Mouse (Mus musculus) embryo, embryonic 11 days (tissue): ENCODE measurements around the gene Cyp4f14.
"Not testable (repeated sequence)": the region's sequence is repeated elsewhere in the genome, so short reads cannot be mapped to it uniquely, and the experiment has no call there.

ENCODE experiments used
- DNase-seq: peaks from one replicate; pipeline ENCODE4 v3.0.0-alpha.2; 2015

Cyp4f14 gene

DNA sequence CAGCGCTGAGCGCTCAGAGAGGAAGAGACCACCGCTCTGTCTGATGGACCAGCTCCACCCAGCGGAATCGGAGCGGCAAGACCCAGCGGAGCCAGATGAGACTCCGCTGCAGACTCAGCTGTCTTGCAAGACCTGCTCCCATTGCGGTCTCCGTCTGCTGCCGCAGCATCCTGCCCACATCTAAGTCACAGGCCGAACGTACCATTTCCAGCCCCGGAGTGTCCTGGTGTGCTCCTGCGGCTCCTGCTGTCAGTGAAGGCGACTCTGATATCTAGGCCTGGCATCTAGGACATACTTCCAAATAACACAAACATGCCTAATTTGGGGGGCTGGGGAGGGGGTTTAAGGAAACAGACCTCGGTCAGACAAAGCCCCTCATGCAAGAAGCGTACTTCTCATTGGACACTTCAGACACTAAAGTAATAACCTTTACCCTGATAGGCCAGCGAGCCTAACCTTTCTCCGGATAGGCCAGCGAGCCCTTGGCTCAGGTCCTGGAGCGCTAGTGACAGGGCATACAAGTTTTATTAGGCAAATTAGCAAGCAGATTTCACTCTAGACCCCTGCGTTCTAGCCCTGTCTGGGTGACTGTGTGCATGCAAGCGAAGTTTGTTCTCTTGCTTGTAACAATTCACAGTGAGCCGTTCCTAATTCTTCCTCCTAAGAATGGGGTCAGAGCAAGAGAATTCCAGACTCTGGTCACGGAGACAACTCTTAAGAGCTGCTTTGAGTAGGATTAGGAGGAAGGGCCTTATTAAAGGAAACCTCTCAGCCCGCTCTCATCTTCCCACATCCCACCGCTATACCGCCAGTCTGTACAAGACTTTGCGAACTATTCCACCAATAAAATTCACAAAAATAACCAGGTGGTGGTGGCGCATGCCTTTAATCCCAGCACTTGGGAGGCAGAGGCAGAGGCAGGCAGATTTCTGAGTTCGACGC, 25.6 kb downstream of the Cyp4f14 start, which contains the start of gene Zfp870:
Zfp870 (minus strand) TSS at position 404 of the 942 bp plus-strand sequence.
- DNase-seq, result peak; percentile 95

DNA sequence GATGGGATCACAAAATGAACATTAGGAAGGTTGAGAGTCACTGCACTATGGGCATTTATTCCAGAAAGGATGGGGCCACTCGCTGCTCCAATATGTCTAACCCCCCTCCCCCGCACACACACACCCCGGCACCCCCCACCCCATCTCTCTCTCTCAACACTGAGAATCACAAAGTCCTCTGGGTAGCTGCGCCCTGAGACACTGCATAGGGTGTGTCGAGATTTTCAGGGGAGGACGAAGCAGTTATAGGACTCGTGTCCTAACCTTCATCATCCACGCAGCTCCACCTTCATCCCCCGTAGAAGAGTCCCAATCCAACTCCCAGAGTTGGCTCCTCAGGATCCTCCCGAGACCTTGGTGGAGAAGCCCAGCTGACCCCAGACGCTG, 26.3 kb downstream of the Cyp4f14 start:
- no peak for DNase-seq

DNA sequence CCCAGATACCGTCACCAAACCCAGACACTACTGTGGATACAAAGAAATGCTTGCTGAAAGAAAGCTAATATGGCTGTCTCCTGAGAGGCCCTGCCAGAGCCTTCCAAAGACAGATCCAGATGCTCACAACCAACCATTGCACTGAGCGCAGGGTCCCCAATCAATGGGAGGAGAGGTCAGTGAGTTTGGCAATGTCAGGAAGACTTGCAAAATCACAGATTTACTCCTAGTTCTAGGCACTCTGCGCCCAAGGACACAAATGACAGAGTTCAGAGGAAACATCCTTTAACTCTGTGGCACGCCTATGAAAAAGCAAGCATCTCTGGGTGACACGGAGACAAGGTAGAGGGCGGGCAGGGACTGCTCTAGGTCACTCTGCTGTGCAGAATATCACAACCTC, 27.5 kb downstream of the Cyp4f14 start:
- DNase-seq, result no peak

DNA sequence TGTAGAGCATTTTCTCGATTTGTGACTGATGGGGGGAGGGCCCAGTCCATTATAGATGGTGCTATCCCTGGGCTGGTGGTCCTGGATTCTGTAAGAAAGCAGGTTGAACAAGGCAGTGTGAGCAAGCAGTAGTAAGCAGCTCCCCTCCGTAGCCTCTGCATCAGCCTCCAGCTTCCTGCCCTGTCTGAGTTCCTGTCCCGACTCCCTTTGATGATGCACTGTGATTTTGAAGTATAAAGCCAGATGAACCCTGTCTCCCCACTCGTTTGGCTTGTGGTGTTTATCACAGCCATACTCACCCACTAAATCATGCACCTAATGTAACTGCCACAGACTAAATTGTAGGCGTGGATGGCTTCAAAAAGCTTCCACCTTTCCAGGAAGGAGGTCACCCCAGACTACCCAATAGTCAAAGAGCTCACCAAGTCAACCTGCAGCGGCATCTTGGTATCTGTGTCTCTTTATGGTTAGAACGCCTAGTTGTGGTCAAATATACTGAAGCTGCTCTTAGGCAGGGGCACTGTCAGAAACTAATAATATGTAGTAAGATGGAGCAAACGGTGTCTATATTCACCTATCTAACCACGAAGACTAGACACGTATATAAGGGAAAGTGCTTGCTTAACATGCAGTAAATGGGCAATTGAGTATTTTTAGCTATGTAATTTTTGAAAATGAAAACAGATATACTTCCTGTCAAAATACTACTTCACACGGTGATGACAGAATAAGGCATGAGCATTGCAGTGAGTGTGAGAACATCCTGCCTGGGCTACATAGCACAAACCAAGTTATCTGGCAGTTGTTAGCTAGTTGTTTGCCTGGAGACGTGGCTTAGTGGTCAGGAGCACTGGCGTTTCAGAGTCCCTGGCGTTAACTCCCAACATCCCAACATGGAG, 36.6 kb downstream of the Cyp4f14 start:
- no peak for DNase-seq

DNA sequence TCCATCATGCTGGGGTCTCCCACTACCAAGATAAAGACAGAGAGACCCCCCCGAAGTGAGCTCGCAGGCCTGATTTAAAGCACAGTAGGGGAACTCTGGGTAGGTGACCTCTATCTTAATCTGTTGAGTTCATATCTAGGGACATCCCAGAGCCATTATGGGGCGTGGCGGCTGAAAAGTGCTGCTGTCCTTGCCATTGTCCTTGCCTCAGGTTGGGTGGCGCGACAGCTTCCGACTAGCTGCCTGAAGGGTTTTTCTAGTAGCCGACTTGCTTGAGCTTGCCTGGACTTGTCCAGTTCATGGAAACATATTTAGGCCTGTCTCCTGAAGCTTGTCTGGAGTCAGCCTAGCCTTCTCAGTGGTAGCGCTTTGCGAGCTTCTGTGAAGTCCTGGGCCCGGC, 38.4 kb downstream of the Cyp4f14 start:
- DNase-seq, result no peak

DNA sequence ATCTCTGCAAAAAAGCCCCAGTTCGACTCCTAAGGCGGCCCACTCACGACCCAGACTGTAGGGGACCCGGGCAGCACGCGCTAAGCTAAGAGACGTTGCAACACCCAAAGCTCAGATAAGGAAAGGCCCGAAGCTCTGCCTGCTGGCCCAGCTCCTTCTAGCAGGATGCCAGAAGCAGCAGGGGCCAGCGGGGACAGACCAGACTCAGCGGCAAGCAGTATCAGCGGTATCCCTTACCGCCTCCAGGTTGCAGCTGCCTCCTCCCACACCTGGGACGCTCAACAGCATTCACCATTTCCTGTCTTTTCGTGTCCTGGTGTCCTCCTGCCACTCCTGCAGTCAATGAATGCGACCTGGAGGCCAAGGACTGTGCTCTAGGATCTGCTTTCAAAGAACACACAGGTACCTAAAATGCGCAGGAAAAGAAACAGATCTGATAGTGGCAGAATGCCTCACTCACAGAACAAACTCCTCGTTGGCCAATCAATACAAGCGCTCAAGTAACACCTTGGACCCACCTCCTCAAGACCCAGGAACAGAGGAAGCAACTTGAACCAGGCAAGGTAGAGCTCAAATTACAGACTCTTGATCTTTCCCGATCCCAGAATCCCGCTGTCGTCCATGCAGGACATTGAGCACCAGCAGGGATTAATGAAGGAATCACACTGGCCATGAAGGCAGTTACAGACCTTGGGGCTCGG, 39.5 kb downstream of the Cyp4f14 start:
- no peak for DNase-seq

DNA sequence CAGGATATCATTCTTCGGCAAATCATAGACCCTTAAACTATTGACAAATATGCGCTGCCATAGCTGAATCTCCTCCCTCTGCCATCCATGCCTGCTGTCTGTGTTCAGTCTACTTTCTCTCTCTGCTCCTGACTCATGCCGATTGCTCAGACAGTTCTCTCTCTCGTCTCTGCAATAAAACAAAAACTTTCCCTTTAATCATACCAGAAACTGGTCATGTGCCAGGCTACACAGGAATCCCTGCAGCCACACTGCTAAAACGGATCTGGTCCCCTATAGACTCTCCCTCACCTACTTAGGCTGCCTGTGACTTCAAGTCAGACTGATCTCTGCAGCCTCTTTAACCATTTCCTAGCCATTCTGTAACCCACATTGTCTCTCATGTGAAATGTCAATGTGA, 44.4 kb downstream of the Cyp4f14 start:
- DNase-seq, result no peak

DNA sequence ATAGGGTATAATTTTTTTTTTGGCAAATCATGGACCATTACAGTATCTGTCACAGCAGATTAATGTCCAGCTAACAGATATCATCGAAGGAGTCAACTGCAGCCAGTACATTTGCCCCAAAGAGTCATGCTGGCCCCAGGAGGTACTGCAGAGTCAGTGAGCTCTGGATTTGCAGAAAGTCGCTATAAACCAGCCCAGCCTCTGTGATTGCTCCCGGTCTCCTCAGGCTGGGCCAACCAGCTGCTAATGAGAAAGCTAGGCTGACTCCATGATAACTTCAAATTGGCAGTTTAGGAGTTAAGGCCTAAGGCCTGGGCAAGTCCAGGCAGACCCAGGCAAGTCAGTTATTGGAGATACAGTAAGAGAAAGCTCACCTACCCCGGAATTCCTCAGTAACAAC, 45.1 kb downstream of the Cyp4f14 start:
- DNase-seq, result no peak

DNA sequence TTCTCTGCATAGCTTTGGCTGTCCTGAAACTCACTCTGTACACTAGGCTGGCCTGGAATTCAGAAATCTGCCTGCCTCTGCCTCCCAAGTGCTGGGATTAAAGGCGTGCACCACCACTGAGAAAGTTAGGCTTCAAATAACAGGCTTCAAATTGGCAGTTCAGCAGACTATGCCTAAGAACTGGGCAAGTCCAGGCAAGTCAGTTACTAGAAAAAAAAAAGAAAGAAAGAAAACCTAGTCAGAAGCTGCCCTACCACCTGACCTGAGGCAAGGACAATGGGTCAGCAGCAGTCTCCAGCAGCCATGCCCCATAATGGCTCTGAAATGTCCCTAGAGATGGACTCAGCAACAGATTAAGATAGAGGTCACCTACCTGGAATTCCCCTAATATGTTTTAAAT, 45.7 kb downstream of the Cyp4f14 start:
- DNase-seq, result no peak

DNA sequence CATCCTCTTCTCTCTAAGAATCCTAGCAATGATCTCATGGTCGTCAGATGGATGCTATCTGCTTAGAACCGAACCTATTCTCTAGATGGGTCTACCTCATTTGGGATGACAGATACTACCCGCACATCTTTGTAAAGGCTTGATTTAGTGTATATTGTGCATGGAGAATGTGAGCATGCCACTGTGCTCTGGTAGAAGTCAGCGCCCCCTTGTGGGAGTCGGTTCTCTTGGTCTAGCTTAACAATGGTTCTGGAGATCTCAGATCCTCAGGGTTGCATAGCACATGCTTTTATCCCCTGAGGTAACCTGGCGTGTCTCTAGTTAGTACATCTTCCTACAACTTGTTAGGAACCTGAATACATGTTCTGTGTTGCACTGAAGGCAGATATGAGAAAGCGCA, 49.9 kb downstream of the Cyp4f14 start:
- not testable (repeated sequence) for DNase-seq

DNA sequence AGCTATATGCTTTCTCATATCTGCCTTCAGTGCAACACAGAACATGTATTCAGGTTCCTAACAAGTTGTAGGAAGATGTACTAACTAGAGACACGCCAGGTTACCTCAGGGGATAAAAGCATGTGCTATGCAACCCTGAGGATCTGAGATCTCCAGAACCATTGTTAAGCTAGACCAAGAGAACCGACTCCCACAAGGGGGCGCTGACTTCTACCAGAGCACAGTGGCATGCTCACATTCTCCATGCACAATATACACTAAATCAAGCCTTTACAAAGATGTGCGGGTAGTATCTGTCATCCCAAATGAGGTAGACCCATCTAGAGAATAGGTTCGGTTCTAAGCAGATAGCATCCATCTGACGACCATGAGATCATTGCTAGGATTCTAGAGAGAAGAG, 60.4 kb downstream of the Cyp4f14 start:
- DNase-seq, result not testable (repeated sequence)
